Mouse (Mus musculus) forebrain, embryonic 11.5 days (tissue): ENCODE measurements at regions not wholly inside any gene's neighbourhood (a gene's known extent, or its start where the extent isn't known, plus 50 kb on each side); places are given as distances from the start of the nearest gene placed in this dataset.
A peak's percentile ranks its signal among the peaks of the same experiment; 100 is the strongest.

Experiments used
- ATAC-seq: fragments of 200-750 bp; cut with Nextera tagmentation; replicated peaks from 2 replicates; pipeline ENCODE4 v1.8.0; 2017; ENCODE audit warnings: moderate TSS enrichment; ENCODE audit not compliant: low FRiP score
- DNase-seq: peaks from one replicate; pipeline ENCODE4 v3.0.0-alpha.2; 2017; ENCODE audit warnings: low spot score
- H3K27ac ChIP-seq: fragments of 300-500 bp; sonication (generic); 2 replicates; pipeline ENCODE4 v1.5.1; 2014; ENCODE audit warnings: low read depth, low read length
- H3K27me3 ChIP-seq: fragments of 300-500 bp; sonication (generic); 2 replicates; pipeline ENCODE4 v1.6.1; 2014; ENCODE audit warnings: mild to moderate bottlenecking, low read length, mixed read lengths; ENCODE audit not compliant: control insufficient read depth, insufficient read depth
- H3K36me3 ChIP-seq: fragments of 300-500 bp; sonication (generic); 2 replicates; pipeline ENCODE4 v1.6.1; 2014; ENCODE audit warnings: mild to moderate bottlenecking, low read length, moderate library complexity, mixed read lengths; ENCODE audit not compliant: control insufficient read depth, insufficient read depth
- H3K4me1 ChIP-seq: fragments of 300-500 bp; sonication (generic); replicated peaks from 2 replicates; pipeline ENCODE4 v1.6.1; 2014; ENCODE audit warnings: low read length, mixed read lengths; ENCODE audit not compliant: control insufficient read depth, insufficient read depth
- H3K4me2 ChIP-seq: fragments of 300-500 bp; sonication (generic); 2 replicates; pipeline ENCODE4 v1.6.1; 2014; ENCODE audit warnings: low read depth, mild to moderate bottlenecking, low read length, moderate library complexity, mixed read lengths; ENCODE audit not compliant: severe bottlenecking
- H3K4me3 ChIP-seq: fragments of 300-500 bp; sonication (generic); 2 replicates; pipeline ENCODE4 v1.5.1; 2014; ENCODE audit warnings: low read depth, low read length
- H3K9ac ChIP-seq: fragments of 300-500 bp; sonication (generic); 2 replicates; pipeline ENCODE4 v1.6.1; 2014; ENCODE audit warnings: low read length
- H3K9me3 ChIP-seq: fragments of 300-500 bp; sonication (generic); 2 replicates; pipeline ENCODE4 v1.6.1; 2016; ENCODE audit warnings: low read length, mixed read lengths; ENCODE audit not compliant: control insufficient read depth
- WGBS: fragments of 180-500 bp; shearing (Covaris S2); extraction: QIAGEN DNeasy Blood & Tissue Kit; methylation state at CpG from one replicate; pipeline ENCODE4 v1.1.7; 2014; 5-methylcytosine and 5-hydroxymethylcytosine counted together

DNA sequence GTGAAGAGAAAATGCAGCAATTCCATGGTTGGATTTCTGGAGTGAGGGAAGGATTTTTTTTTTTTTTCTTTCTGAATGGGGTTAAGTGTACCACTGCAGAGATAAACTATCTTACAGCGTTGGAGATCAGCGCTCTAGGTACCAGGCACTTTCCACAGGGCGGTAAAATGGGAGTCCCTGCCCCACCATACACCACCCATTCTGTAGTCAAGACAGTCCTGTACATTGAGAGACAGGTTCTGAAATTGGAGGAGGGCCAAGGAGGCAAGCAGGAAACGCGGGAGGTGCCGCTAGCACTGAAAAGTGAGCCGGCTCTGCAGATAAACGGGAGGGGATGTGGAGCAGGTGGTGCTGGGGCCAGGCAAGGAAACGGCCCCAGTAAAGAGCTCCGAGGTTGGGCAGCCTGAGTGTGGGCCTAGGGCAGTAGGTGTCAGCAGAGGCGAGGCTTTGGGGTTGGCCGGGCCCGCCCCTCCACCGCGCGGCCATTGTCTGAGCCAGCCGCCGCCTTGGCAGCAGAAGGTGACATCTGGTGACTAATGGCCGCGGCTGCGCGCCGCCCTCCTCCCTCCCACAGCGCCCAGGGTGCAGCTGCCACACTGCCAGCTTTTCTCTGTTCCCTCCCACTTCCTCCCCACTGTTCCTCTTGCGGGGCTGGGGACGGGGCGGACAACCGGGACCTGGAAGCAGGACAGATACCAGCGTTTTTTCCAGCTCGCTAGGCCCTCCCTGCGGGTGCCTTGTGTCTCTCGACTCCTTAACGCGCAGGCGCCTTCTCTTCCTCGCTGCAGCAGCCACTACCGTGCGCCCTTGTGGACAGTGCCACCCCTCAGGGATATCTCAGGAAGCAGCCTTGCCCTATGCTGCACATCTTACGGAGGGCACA lies 292.1 kb downstream of the Rps24 start:
- no peaks in the 10 kb centered on the region for H3K36me3 ChIP-seq
- ATAC-seq (peak; percentile 96), DNase-seq (peak; percentile 95)
- 2% methylated on average over 35 of the region's 39 CpGs for WGBS
- H3K4me2 ChIP-seq: peak overlapping the region; percentile 58
- peak overlapping the region; percentile 94 for H3K27ac ChIP-seq
- H3K27me3 ChIP-seq: no peaks in the 10 kb centered on the region
- peak overlapping the region; percentile 75 for H3K9ac ChIP-seq
- peaks cover 12% of the 10 kb centered on the region; the same call in 1 of the 2 replicates for H3K4me1 ChIP-seq
- H3K9me3 ChIP-seq: no peaks in the 10 kb centered on the region
- H3K4me3 ChIP-seq: peak overlapping the region; percentile 31

DNA sequence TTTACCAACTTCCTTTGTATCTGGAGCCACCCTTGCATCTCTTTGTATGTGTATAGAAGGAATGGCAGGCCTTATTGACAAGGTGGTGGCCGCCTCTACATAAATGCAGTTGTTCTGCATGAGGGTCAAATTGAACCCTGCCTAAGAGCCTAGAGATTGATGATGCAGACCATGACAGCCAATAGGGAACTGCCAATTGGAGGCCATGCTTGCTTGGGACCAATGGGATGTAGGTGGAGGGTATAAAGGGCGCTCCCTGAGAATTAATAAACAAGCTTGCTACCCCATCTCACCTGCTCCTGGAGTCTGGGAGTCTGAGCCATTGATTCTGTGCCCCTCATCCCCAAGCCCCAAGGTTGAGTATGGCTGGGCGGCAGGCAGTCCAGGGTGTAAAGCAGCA lies 294.7 kb downstream of the Rps24 start:
- WGBS: 93% methylated on average over 3 of the region's 3 CpGs
- no peak for DNase-seq
- H3K27ac ChIP-seq: no peak overlapping the region

DNA sequence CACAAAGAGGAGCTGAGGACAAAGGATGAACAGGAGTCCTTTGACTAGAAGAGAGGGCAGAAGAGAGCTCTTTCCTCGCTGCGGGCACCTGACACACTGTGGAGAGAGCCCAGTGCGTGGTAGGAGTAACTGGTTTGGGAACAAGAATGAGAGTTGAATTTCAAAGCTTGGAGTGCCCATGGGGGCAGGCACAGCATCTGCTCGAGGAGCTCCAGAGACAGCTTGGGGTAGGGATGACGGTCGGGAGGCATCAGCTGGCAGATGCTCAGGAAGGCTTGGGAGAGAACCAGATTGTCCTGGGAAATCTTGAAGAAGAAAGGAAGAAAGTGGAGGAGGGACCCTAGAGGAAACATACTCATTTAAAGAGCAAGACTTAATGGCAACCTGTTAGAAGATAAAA lies 297.0 kb downstream of the Rps24 start:
- Histone ChIP-seq H3K4me2 (no peak overlapping the region), H3K27ac (no peak overlapping the region), H3K9ac (no peak overlapping the region), H3K36me3 (no peaks in the 10 kb centered on the region), H3K9me3 (no peaks in the 10 kb centered on the region), H3K27me3 (no peaks in the 10 kb centered on the region), H3K4me1 (peaks cover 9% of the 10 kb centered on the region; the same call in 1 of the 2 replicates), H3K4me3 (no peak overlapping the region)
- WGBS: 80% methylated on average over 6 of the region's 6 CpGs
- ATAC-seq: no peak
- DNase-seq: no peak

More for the DNA sequence above, 294.7 kb downstream of the Rps24 start:
- Histone ChIP-seq H3K36me3 (no peaks in the 10 kb centered on the region), H3K4me3 (no peak overlapping the region), H3K4me2 (no peak overlapping the region), H3K27me3 (no peaks in the 10 kb centered on the region), H3K9ac (no peak overlapping the region), H3K4me1 (peaks cover 12% of the 10 kb centered on the region; the same call in 1 of the 2 replicates), H3K9me3 (no peaks in the 10 kb centered on the region)
- ATAC-seq: no peak

DNA sequence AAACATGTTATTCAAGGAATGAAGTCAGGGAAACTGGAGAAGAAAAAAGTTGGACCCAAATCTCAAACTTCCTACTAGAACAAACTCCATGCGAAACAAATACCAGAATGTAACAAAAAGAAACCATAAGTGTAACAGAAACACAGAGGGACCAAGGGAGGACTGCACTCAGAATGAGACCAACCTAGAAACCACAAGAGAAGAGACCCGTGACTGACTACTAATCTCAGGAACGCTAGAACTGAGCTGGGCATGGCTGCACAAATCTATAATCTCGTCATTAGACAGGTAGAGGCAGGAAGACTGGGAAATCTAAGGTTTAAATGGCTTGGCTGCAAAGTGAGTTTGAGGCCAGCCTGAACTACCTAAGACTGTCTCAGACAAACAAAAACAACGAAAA lies 298.5 kb downstream of the Rps24 start:
- no peak overlapping the region for H3K27ac ChIP-seq
- no peak for DNase-seq
- WGBS: 85% methylated on average over 5 of the region's 5 CpGs
- H3K9ac ChIP-seq: no peak overlapping the region
- no peaks in the 10 kb centered on the region for H3K9me3 ChIP-seq
- H3K27me3 ChIP-seq: no peaks in the 10 kb centered on the region
- ATAC-seq: no peak
- no peaks in the 10 kb centered on the region for H3K36me3 ChIP-seq
- H3K4me1 ChIP-seq: no peaks in the 10 kb centered on the region; the same call in 1 of the 2 replicates
- no peak overlapping the region for H3K4me2 ChIP-seq
- no peak overlapping the region for H3K4me3 ChIP-seq

DNA sequence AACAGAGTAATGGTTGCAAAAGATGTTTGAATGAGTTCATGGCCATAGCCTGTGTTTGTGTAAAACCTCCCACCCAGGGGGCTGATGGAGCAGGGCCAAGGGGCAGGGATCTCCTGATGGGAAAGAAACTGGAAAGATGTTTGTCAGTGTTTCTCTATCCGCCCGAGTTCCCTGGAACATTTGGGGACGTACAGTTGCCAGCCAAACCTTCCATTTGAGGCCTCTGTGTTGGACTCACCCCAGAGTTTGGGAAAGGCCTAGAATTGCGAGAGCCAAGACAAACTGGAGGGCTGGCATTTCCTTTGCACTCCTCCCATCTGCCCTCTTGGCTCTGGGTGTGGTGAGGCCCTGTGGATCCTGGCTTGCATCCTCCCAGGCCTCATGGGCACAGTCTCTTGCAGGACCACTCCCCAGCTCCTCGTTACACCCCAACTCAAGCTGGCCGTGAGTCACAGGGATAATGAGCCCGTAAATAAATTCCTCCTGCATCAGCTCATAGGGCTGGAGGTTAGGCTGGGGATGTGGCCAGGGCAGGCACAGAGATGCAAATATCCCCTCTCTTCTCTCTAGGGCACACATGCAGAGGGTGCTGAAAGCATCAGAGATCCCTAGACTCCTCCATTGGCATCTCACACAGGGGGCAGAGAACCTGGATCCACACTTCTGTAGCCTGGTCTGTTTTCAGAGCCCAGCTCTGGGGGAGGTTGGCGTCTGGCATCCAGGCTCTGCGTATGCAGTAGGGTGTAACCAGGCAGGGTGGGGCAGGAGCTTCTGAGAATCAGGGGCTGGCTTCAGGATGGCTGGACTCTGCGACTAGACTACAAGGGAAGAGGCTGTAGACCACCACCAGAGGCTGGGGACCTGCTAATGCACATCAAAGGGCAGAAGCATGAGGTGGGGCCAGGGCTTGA lies 306.7 kb downstream of the Rps24 start:
- Histone ChIP-seq H3K9ac (no peak overlapping the region), H3K4me2 (no peak overlapping the region), H3K4me1 (0 out of 2 replicates have a peak, but pooled peaks cover 2% of the 10 kb centered on the region), H3K9me3 (no peaks in the 10 kb centered on the region), H3K27ac (no peak overlapping the region), H3K4me3 (no peak overlapping the region), H3K27me3 (no peaks in the 10 kb centered on the region), H3K36me3 (no peaks in the 10 kb centered on the region)
- 63% methylated on average over 10 of the region's 10 CpGs for WGBS
- ATAC-seq: no peak
- DNase-seq: no peak

DNA sequence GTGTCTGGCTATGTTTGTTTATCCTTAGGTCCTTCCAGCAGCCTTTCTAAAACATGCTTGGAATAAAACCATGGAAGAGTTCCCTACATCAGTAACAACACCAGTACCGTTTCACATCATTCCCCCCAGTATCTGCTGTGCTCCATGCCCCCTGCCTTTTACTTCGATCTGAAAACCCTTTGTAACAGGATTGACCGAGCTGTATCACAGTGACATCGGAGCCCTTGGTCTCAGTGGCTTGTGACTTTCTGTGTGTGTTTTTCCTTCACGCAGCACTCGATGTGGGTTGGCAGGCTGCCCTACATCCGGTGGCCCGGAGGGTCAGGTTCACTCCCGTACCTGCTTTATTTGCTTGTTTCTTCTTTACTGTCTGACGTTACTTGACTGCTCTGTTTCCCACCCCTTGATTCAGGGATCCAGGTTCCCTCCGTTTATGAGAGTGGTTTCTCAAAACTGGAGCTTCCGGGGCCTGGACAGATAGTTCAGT lies 307.5 kb downstream of the Rps24 start:
- Histone ChIP-seq H3K27me3 (no peaks in the 10 kb centered on the region), H3K4me2 (no peak overlapping the region), H3K4me1 (0 out of 2 replicates have a peak, but pooled peaks cover 2% of the 10 kb centered on the region), H3K4me3 (no peak overlapping the region), H3K9ac (no peak overlapping the region), H3K9me3 (no peaks in the 10 kb centered on the region), H3K27ac (no peak overlapping the region), H3K36me3 (no peaks in the 10 kb centered on the region)
- DNase-seq (no peak), ATAC-seq (no peak)
- WGBS: 85% methylated on average over 12 of the region's 12 CpGs

DNA sequence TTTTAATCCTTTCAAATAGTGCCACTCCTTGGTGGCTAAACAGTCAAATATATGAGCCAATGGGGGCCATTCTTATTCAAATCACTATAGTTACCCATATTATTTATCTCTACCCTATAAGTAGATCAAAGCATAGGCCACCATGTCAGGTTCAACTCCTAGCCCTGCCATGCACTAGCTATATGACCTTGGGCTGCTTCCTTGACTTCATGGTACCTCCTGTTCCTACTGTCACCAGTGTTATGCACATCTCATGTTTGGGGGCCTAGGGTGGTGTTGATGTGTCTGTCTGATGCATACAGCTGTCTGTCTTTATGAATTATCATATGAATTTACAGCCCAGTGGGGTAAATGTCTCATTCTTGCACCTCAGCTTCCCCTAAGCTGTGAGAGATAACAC lies 310.6 kb downstream of the Rps24 start:
- ATAC-seq: no peak
- Histone ChIP-seq H3K4me1 (0 out of 2 replicates have a peak, but pooled peaks cover 2% of the 10 kb centered on the region), H3K27me3 (no peaks in the 10 kb centered on the region), H3K9ac (no peak overlapping the region), H3K9me3 (no peaks in the 10 kb centered on the region), H3K4me2 (no peak overlapping the region), H3K4me3 (no peak overlapping the region), H3K27ac (no peak overlapping the region), H3K36me3 (no peaks in the 10 kb centered on the region)
- no peak for DNase-seq

DNA sequence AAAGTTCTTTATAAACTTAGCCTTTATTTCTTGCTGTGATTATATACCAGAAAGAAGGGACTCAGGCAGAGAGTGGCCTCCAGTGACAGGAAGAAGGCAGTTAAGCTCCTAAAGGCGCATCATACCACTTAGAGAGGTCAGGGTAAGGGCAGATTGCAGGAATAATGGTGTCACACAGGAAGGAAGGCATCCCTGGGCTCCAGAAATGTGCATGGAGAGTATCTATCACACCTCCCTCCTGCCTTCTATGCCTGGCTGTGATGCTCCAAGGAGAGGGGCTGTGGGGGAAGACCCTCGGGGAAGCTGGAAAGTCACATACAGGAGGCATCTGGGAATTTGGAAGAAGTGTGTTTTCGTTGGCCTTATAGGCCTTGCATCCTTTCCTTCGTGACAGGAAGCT lies 311.1 kb downstream of the Rps24 start:
- Histone ChIP-seq H3K4me1 (0 out of 2 replicates have a peak, but pooled peaks cover 2% of the 10 kb centered on the region), H3K27me3 (no peaks in the 10 kb centered on the region)
- WGBS: 76% methylated on average over 4 of the region's 4 CpGs

More for the DNA sequence above, 311.1 kb downstream of the Rps24 start:
- no peak overlapping the region for H3K4me2 ChIP-seq
- DNase-seq (no peak), ATAC-seq (no peak)
- no peak overlapping the region for H3K27ac ChIP-seq
- no peak overlapping the region for H3K4me3 ChIP-seq
- H3K9ac ChIP-seq: no peak overlapping the region
- H3K9me3 ChIP-seq: no peaks in the 10 kb centered on the region
- H3K36me3 ChIP-seq: no peaks in the 10 kb centered on the region
